Mouse (Mus musculus): ENCODE results near the gene Syce1. TPM values are rescaled to one million over a fixed set of nuclear protein-coding genes. Genes with fewer than 3 reads are reported as not detected.
"Not testable (repeated sequence)": the region's sequence is repeated elsewhere in the genome, so short reads cannot be mapped to it uniquely, and the experiment has no call there.

The Syce1 gene
- polyA plus RNA-seq, 1 experiment, result not detected

- Histone ChIP-seq H3K27me3 (ENCODE audit: control insufficient read depth, insufficient read depth, insufficient read length) (peaks cover 8% of the 10 kb centered on the region), H3ac (ENCODE audit: control insufficient read depth, insufficient read length) (no peak overlapping the region), H3K79me2 (ENCODE audit: control insufficient read depth, insufficient read depth) (no peaks in the 10 kb centered on the region), H3K4me3 (no peak overlapping the region), H3K4me2 (ENCODE audit: low read depth) (no peak overlapping the region), H3K36me3 (ENCODE audit: control insufficient read depth, insufficient read depth) (no peaks in the 10 kb centered on the region)
- no peak for TF ChIP-seq SRF (IDR thresholded peaks at IDR 0.05; ENCODE audit: control insufficient read depth, insufficient read length, low read depth)
- no peak for TF ChIP-seq MAX (IDR thresholded peaks at IDR 0.05; ENCODE audit: low read depth)
- no peak for TF ChIP-seq POLR2A (IDR thresholded peaks at IDR 0.05; ENCODE audit: insufficient read length, low read depth)
- TF ChIP-seq MYOD1 (IDR thresholded peaks at IDR 0.05; ENCODE audit: control insufficient read depth in 1 of 3, insufficient read length in 2 of 3, low read depth in 2 of 3), result no peak
- no peak for TF ChIP-seq MYOG (IDR thresholded peaks at IDR 0.05; ENCODE audit: control insufficient read depth in 1 of 3, insufficient read depth in 1 of 3, insufficient read length in 2 of 3, low read depth in 2 of 3)
- no peak for TF ChIP-seq POLR2AphosphoS2 (IDR thresholded peaks at IDR 0.05; ENCODE audit: insufficient read length, low read depth)
- TF ChIP-seq TCF3 (IDR thresholded peaks at IDR 0.05; ENCODE audit: insufficient read length, low read depth), result no peak
- TF ChIP-seq TCF12 (IDR thresholded peaks at IDR 0.05; ENCODE audit: insufficient read depth, poor library complexity, severe bottlenecking), result no peak
- TF ChIP-seq E2F4 (IDR thresholded peaks at IDR 0.05; ENCODE audit: insufficient read depth), result no peak
- no peak for TF ChIP-seq REST (IDR thresholded peaks at IDR 0.05; ENCODE audit: insufficient read depth, insufficient read length)
- no peak for TF ChIP-seq USF1 (IDR thresholded peaks at IDR 0.05; ENCODE audit: low read depth)
- no peak for TF ChIP-seq CEBPB (IDR thresholded peaks at IDR 0.05; ENCODE audit: insufficient read depth, poor library complexity, severe bottlenecking)
These were observed 21.5 kb downstream of the Syce1 start for GRCm38 (mm10) chr7:140765888-140766739.

GRCm38 (mm10) chr7:140765391-140765790 lies 22.3 kb downstream of the Syce1 start:
- H3K79me2 ChIP-seq (ENCODE audit: control insufficient read depth, insufficient read depth); H3ac ChIP-seq (ENCODE audit: control insufficient read depth, insufficient read length); H3K36me3 ChIP-seq (ENCODE audit: control insufficient read depth, insufficient read depth); H3K4me3 ChIP-seq; H3K4me2 ChIP-seq (ENCODE audit: low read depth): not testable (repeated sequence)
- H3K27me3 ChIP-seq (ENCODE audit: control insufficient read depth, insufficient read depth, insufficient read length), result peaks cover 11% of the 10 kb centered on the region

DNA sequence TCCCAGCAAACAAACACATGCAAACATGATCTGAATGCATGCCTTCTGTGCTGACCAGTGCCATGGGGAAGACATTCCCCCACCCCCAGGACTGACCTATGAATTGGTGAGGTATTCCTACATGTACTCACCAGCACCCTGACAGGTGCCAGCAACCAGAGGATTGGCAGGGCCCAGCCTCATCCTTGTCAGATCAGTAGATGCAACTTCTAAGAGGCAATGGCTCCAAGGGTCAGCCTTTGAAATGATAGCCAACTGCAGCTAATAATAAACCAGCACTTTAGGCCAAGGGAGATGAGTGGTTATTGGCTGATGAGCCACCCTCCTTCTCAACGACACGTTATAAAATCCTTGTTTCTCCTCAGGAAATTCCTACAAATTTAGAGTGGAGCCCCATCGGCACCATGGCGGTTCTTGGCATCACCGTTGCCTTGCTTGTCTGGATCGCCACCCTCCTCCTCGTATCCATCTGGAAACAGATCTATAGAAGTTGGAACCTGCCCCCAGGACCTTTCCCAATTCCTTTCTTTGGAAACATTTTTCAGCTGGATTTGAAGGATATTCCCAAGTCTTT lies 24.1 kb downstream of the Syce1 start, which contains the start of gene Cyp2e1:
Cyp2e1 (plus strand) TSS at position 293 of the 574 bp plus-strand sequence.
- H3K4me3 ChIP-seq, result no peak within 1 kb of the TSS
- no peaks in the 10 kb centered on the region for H3K36me3 ChIP-seq (ENCODE audit: control insufficient read depth, insufficient read depth)
- no peak for TF ChIP-seq CEBPB (IDR thresholded peaks at IDR 0.05; ENCODE audit: insufficient read depth, poor library complexity, severe bottlenecking)
- TF ChIP-seq TCF12 (IDR thresholded peaks at IDR 0.05; ENCODE audit: insufficient read depth, poor library complexity, severe bottlenecking), result no peak
- TF ChIP-seq MYOG (IDR thresholded peaks at IDR 0.05; ENCODE audit: control insufficient read depth in 1 of 3, insufficient read depth in 1 of 3, insufficient read length in 2 of 3, low read depth in 2 of 3), result no peak
- no peak for TF ChIP-seq POLR2AphosphoS2 (IDR thresholded peaks at IDR 0.05; ENCODE audit: insufficient read length, low read depth)
- no peak for TF ChIP-seq POLR2A (IDR thresholded peaks at IDR 0.05; ENCODE audit: insufficient read length, low read depth)
- TF ChIP-seq REST (IDR thresholded peaks at IDR 0.05; ENCODE audit: insufficient read depth, insufficient read length), result no peak
- no peak for TF ChIP-seq MAX (IDR thresholded peaks at IDR 0.05; ENCODE audit: low read depth)
- no peak for TF ChIP-seq MYOD1 (IDR thresholded peaks at IDR 0.05; ENCODE audit: control insufficient read depth in 1 of 3, insufficient read length in 2 of 3, low read depth in 2 of 3)
- no peak for TF ChIP-seq E2F4 (IDR thresholded peaks at IDR 0.05; ENCODE audit: insufficient read depth)
- no peak for TF ChIP-seq TCF3 (IDR thresholded peaks at IDR 0.05; ENCODE audit: insufficient read length, low read depth)
- no peak for TF ChIP-seq USF1 (IDR thresholded peaks at IDR 0.05; ENCODE audit: low read depth)
- no peak for TF ChIP-seq SRF (IDR thresholded peaks at IDR 0.05; ENCODE audit: control insufficient read depth, insufficient read length, low read depth)
- H3K79me2 ChIP-seq (ENCODE audit: control insufficient read depth, insufficient read depth), result no peaks in the 10 kb centered on the region
- H3ac ChIP-seq (ENCODE audit: control insufficient read depth, insufficient read length), result no peak within 1 kb of the TSS
- peaks cover 5% of the 10 kb centered on the region for H3K27me3 ChIP-seq (ENCODE audit: control insufficient read depth, insufficient read depth, insufficient read length)
- H3K4me2 ChIP-seq (ENCODE audit: low read depth), result no peak within 1 kb of the TSS

DNA sequence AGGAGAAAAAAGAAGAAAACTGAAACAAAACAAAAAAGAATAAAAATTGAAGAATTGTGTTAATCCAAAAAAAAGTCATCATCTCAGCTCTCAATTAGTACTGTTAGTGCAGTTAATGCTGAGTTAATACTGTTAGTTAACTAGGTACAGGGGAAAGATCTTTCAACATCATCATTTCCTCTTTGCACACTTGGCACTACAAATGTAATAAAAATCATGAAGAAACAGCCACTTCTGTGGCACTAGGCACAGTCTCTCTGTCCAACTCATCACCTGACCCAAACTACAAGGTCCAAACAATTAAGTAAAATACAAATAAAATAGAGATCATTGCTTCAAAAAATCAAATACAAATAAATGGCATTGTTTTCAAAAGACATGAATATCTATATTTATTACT lies 27.0 kb downstream of the Syce1 start:
- no peak overlapping the region for H3ac ChIP-seq (ENCODE audit: control insufficient read depth, insufficient read length)
- no peak overlapping the region for H3K4me3 ChIP-seq
- no peaks in the 10 kb centered on the region for H3K36me3 ChIP-seq (ENCODE audit: control insufficient read depth, insufficient read depth)
- peaks cover 5% of the 10 kb centered on the region for H3K27me3 ChIP-seq (ENCODE audit: control insufficient read depth, insufficient read depth, insufficient read length)
- no peaks in the 10 kb centered on the region for H3K79me2 ChIP-seq (ENCODE audit: control insufficient read depth, insufficient read depth)
- no peak for TF ChIP-seq REST (IDR thresholded peaks at IDR 0.05; ENCODE audit: insufficient read depth, insufficient read length)
- TF ChIP-seq MYOD1 (IDR thresholded peaks at IDR 0.05; ENCODE audit: control insufficient read depth in 1 of 3, insufficient read length in 2 of 3, low read depth in 2 of 3), result no peak
- TF ChIP-seq MYOG (IDR thresholded peaks at IDR 0.05; ENCODE audit: control insufficient read depth in 1 of 3, insufficient read depth in 1 of 3, insufficient read length in 2 of 3, low read depth in 2 of 3), result no peak
- no peak for TF ChIP-seq SRF (IDR thresholded peaks at IDR 0.05; ENCODE audit: control insufficient read depth, insufficient read length, low read depth)
- no peak for TF ChIP-seq E2F4 (IDR thresholded peaks at IDR 0.05; ENCODE audit: insufficient read depth)
- no peak for TF ChIP-seq POLR2AphosphoS2 (IDR thresholded peaks at IDR 0.05; ENCODE audit: insufficient read length, low read depth)
- TF ChIP-seq MAX (IDR thresholded peaks at IDR 0.05; ENCODE audit: low read depth), result no peak
- no peak for TF ChIP-seq USF1 (IDR thresholded peaks at IDR 0.05; ENCODE audit: low read depth)
- no peak for TF ChIP-seq CEBPB (IDR thresholded peaks at IDR 0.05; ENCODE audit: insufficient read depth, poor library complexity, severe bottlenecking)
- no peak for TF ChIP-seq TCF3 (IDR thresholded peaks at IDR 0.05; ENCODE audit: insufficient read length, low read depth)
- no peak for TF ChIP-seq TCF12 (IDR thresholded peaks at IDR 0.05; ENCODE audit: insufficient read depth, poor library complexity, severe bottlenecking)
- TF ChIP-seq POLR2A (IDR thresholded peaks at IDR 0.05; ENCODE audit: insufficient read length, low read depth), result no peak
- no peak overlapping the region for H3K4me2 ChIP-seq (ENCODE audit: low read depth)

Data from myocyte (in vitro differentiated cells).